Mouse (Mus musculus): Measurements from ENCODE around the gene Shb. TPM values are rescaled to one million over a fixed set of nuclear protein-coding genes. Genes with fewer than 3 reads are reported as not detected.

Gene Shb
- total and polyA plus RNA-seq, 2 experiments = 17.1 to 42.1 TPM

- no peak for TF ChIP-seq POLR2A (IDR thresholded peaks at IDR 0.05; ENCODE audit: extremely low read depth, insufficient read depth, low read length)
- peak; percentile 12; the same call in 1 of the 2 replicates for TF ChIP-seq CTCF (IDR thresholded peaks at IDR 0.05; ENCODE audit: low read depth, low read length)
- Histone ChIP-seq H3K4me1 (ENCODE audit: control insufficient read depth, insufficient read depth, low read length) (peaks cover 69% of the 10 kb centered on the region), H3K79me2 (ENCODE audit: control insufficient read depth, insufficient read depth, low read length) (peaks cover 43% of the 10 kb centered on the region), H3K27me3 (ENCODE audit: control insufficient read depth, insufficient read depth, low read length) (no peaks in the 10 kb centered on the region), H3K4me3 (ENCODE audit: insufficient read depth, low read depth, low read length) (no peak overlapping the region), H3K27ac (replicated peaks; ENCODE audit: insufficient read depth, low read depth, low read length) (peak overlapping the region; percentile 80), H3K9ac (ENCODE audit: low read depth, low read length) (peak overlapping the region; percentile 54; the same call in 1 of the 2 replicates), H3K36me3 (ENCODE audit: control insufficient read depth, insufficient read depth, low read length) (peaks cover 1% of the 10 kb centered on the region; the same call in 1 of the 2 replicates)
- DNase-seq (ENCODE audit: extremely low read depth, low read depth, low spot score) = peak; percentile 99
- WGBS = 57% methylated on average over 8 of the region's 8 CpGs
Observed at GRCm38 (mm10) chr4:45483271-45484245, 48.7 kb downstream of the Shb start.

DNA sequence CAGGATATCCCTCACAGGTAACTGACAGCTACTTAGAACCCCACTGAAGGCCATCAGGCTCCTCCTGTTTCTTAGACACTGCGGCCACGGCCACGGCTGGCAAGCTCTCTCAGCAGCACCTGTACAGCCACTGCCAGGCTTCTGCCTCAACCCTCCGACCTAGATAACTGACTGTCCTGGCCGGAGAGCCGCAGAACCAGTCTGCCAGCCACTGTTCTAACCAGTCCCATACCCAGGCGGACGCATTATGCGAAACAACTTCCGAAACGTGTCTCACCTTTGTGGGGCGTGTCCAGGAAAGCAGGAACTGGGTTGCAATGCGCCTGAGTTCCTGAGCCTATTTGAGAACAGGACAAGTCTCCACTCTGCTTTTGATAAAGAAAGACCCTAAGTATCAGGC, 50.0 kb downstream of the Shb start:
- TF ChIP-seq POLR2A (IDR thresholded peaks at IDR 0.05; ENCODE audit: extremely low read depth, insufficient read depth, low read length) (no peak), CTCF (IDR thresholded peaks at IDR 0.05; ENCODE audit: low read depth, low read length) (no peak)

DNA sequence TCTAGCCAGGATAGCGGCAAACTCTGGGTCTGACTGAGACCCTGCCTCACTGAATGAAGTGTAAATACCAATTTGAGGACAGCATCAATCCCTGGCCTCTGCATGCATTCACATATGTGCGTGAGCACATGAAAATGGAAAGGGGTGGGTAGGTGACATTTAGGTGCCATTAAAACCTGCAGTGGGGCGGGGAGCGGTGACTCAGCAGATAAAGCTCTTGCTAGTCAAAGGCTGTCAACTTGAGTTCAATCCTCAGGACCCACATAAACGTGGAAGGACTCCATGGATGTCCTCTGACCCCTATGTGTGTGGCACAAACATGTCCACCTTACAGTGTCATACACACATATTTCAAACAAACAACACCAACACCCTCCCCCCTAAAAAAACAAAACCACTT, 50.8 kb downstream of the Shb start:
- WGBS = 60% methylated on average over 5 of the region's 5 CpGs
- Histone ChIP-seq H3K27me3 (ENCODE audit: control insufficient read depth, insufficient read depth, low read length) (no peaks in the 10 kb centered on the region), H3K79me2 (ENCODE audit: control insufficient read depth, insufficient read depth, low read length) (peaks cover 50% of the 10 kb centered on the region), H3K4me1 (ENCODE audit: control insufficient read depth, insufficient read depth, low read length) (peaks cover 69% of the 10 kb centered on the region), H3K27ac (replicated peaks; ENCODE audit: insufficient read depth, low read depth, low read length) (peak overlapping the region; percentile 94), H3K36me3 (ENCODE audit: control insufficient read depth, insufficient read depth, low read length) (no peaks in the 10 kb centered on the region; the same call in 1 of the 2 replicates), H3K9ac (ENCODE audit: low read depth, low read length) (peak overlapping the region; percentile 83), H3K4me3 (ENCODE audit: insufficient read depth, low read depth, low read length) (peak overlapping the region; percentile 21; the same call in 1 of the 2 replicates)
- TF ChIP-seq CTCF (IDR thresholded peaks at IDR 0.05; ENCODE audit: low read depth, low read length) (no peak), POLR2A (IDR thresholded peaks at IDR 0.05; ENCODE audit: extremely low read depth, insufficient read depth, low read length) (no peak)
- no peak for DNase-seq (ENCODE audit: extremely low read depth, low read depth, low spot score)

More for the DNA sequence above, 50.0 kb downstream of the Shb start:
- no peaks in the 10 kb centered on the region for H3K27me3 ChIP-seq (ENCODE audit: control insufficient read depth, insufficient read depth, low read length)
- H3K4me1 ChIP-seq (ENCODE audit: control insufficient read depth, insufficient read depth, low read length) = peaks cover 67% of the 10 kb centered on the region
- no peaks in the 10 kb centered on the region; the same call in 1 of the 2 replicates for H3K36me3 ChIP-seq (ENCODE audit: control insufficient read depth, insufficient read depth, low read length)
- H3K9ac ChIP-seq (ENCODE audit: low read depth, low read length) = peak overlapping the region; percentile 83
- peak overlapping the region; percentile 94 for H3K27ac ChIP-seq (replicated peaks; ENCODE audit: insufficient read depth, low read depth, low read length)
- peaks cover 50% of the 10 kb centered on the region for H3K79me2 ChIP-seq (ENCODE audit: control insufficient read depth, insufficient read depth, low read length)
- peak overlapping the region; percentile 73 for H3K4me3 ChIP-seq (ENCODE audit: insufficient read depth, low read depth, low read length)
- 30% methylated on average over 13 of the region's 13 CpGs for WGBS
- DNase-seq (ENCODE audit: extremely low read depth, low read depth, low spot score) = peak; percentile 76

DNA sequence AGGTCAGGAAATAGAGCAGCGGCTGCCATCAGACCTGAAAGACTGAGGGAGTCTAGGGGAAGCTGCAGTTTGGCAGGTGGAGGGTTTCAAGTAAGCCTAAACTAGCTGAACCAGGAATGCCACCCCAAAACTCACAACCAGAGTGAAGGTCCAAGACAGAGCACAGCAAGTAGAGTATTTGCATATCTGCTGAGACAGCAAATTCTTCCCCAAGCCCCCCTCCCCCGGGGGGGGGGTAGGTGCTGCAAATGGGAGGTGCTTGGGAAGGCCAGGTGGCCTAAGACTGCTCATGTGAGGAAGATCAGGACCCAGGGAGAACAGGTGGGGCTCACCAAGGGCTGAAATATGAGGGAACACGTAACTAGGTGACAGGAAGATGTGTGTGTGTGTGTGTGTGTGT, 51.7 kb downstream of the Shb start:
- WGBS = 39% methylated on average over 3 of the region's 3 CpGs
- TF ChIP-seq POLR2A (IDR thresholded peaks at IDR 0.05; ENCODE audit: extremely low read depth, insufficient read depth, low read length) = no peak
- no peak for TF ChIP-seq CTCF (IDR thresholded peaks at IDR 0.05; ENCODE audit: low read depth, low read length)
- Histone ChIP-seq H3K36me3 (ENCODE audit: control insufficient read depth, insufficient read depth, low read length) (no peaks in the 10 kb centered on the region; the same call in 1 of the 2 replicates), H3K4me1 (ENCODE audit: control insufficient read depth, insufficient read depth, low read length) (peaks cover 71% of the 10 kb centered on the region), H3K4me3 (ENCODE audit: insufficient read depth, low read depth, low read length) (0 out of 2 replicates have a peak overlapping the region, but pooled peaks have one; percentile 27), H3K79me2 (ENCODE audit: control insufficient read depth, insufficient read depth, low read length) (peaks cover 52% of the 10 kb centered on the region), H3K27ac (replicated peaks; ENCODE audit: insufficient read depth, low read depth, low read length) (peak overlapping the region; percentile 94), H3K9ac (ENCODE audit: low read depth, low read length) (peak overlapping the region; percentile 83), H3K27me3 (ENCODE audit: control insufficient read depth, insufficient read depth, low read length) (no peaks in the 10 kb centered on the region)
- no peak for DNase-seq (ENCODE audit: extremely low read depth, low read depth, low spot score)

GRCm38 (mm10) chr4:45479433-45479832, 52.8 kb downstream of the Shb start:
- H3K79me2 ChIP-seq (ENCODE audit: control insufficient read depth, insufficient read depth, low read length) = peaks cover 56% of the 10 kb centered on the region
- H3K4me1 ChIP-seq (ENCODE audit: control insufficient read depth, insufficient read depth, low read length) = peaks cover 70% of the 10 kb centered on the region
- TF ChIP-seq CTCF (IDR thresholded peaks at IDR 0.05; ENCODE audit: low read depth, low read length) = no peak
- TF ChIP-seq POLR2A (IDR thresholded peaks at IDR 0.05; ENCODE audit: extremely low read depth, insufficient read depth, low read length) = no peak
- no peaks in the 10 kb centered on the region; the same call in 1 of the 2 replicates for H3K36me3 ChIP-seq (ENCODE audit: control insufficient read depth, insufficient read depth, low read length)
- no peak overlapping the region for H3K4me3 ChIP-seq (ENCODE audit: insufficient read depth, low read depth, low read length)
- H3K27ac ChIP-seq (replicated peaks; ENCODE audit: insufficient read depth, low read depth, low read length) = no peak overlapping the region
- no peaks in the 10 kb centered on the region for H3K27me3 ChIP-seq (ENCODE audit: control insufficient read depth, insufficient read depth, low read length)
- H3K9ac ChIP-seq (ENCODE audit: low read depth, low read length) = no peak overlapping the region
- 74% methylated on average over 10 of the region's 10 CpGs for WGBS
- DNase-seq (ENCODE audit: extremely low read depth, low read depth, low spot score) = no peak

All from liver, adult 2 months (tissue).